Mouse (Mus musculus): ENCODE measurements around the gene Cacna1d. TPM values are rescaled to one million over a fixed set of nuclear protein-coding genes. Genes with fewer than 3 reads are reported as not detected.

Gene Cacna1d
- polyA plus RNA-seq, 1 experiment from 2014 or later = 7.0 TPM

GRCm38 (mm10) chr14:30362370-30362769 is 128.9 kb downstream of the Cacna1d start:
- no peak for ATAC-seq (ENCODE audit: low read depth)
- Histone ChIP-seq H3K36me3 (no peaks in the 10 kb centered on the region), H3K27me3 (no peaks in the 10 kb centered on the region), H3K4me1 (replicated peaks) (no peaks in the 10 kb centered on the region), H3K4me2 (no peak overlapping the region), H3K27ac (replicated peaks) (no peak overlapping the region), H3K9me3 (no peaks in the 10 kb centered on the region), H3K9ac (no peak overlapping the region), H3K4me3 (no peak overlapping the region)
- WGBS = 78% methylated on average over 4 of the region's 4 CpGs

DNA sequence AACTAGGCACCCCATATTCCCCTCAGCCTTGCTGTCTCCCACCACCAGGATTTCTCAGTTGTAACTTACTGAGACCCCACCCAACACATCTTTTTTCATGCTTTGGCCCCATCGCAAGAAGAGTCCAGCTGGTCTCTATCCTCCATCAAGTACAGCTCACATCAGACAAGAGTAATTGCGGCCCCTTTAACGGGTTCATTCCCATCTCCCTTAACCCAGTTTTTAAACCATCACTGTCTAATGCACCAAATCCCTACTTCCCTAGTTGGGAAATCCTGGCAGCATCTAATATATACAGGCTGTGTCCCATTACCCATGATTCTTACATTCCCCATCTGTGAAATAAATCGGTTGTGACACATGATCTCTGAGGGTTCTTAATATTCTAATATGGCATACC is 130.8 kb downstream of the Cacna1d start:
- Histone ChIP-seq H3K4me1 (replicated peaks) (no peaks in the 10 kb centered on the region), H3K27ac (replicated peaks) (no peak overlapping the region), H3K27me3 (peaks cover 3% of the 10 kb centered on the region; the same call in 1 of the 2 replicates), H3K9ac (no peak overlapping the region), H3K4me2 (no peak overlapping the region), H3K36me3 (no peaks in the 10 kb centered on the region), H3K9me3 (no peaks in the 10 kb centered on the region), H3K4me3 (no peak overlapping the region)
- WGBS = 88% methylated on average over 4 of the region's 4 CpGs
- no peak for ATAC-seq (ENCODE audit: low read depth)

- WGBS = 81% methylated on average over 6 of the region's 6 CpGs
- no peaks in the 10 kb centered on the region for H3K9me3 ChIP-seq
- peaks cover 7% of the 10 kb centered on the region for H3K27me3 ChIP-seq
- H3K27ac ChIP-seq (replicated peaks) = no peak overlapping the region
- no peak overlapping the region for H3K9ac ChIP-seq
- no peak overlapping the region for H3K4me2 ChIP-seq
- H3K4me1 ChIP-seq (replicated peaks) = no peaks in the 10 kb centered on the region
- ATAC-seq (ENCODE audit: low read depth) = no peak
- H3K36me3 ChIP-seq = no peaks in the 10 kb centered on the region
- no peak overlapping the region for H3K4me3 ChIP-seq
Observed at GRCm38 (mm10) chr14:30360004-30360403, 131.3 kb downstream of the Cacna1d start.

DNA sequence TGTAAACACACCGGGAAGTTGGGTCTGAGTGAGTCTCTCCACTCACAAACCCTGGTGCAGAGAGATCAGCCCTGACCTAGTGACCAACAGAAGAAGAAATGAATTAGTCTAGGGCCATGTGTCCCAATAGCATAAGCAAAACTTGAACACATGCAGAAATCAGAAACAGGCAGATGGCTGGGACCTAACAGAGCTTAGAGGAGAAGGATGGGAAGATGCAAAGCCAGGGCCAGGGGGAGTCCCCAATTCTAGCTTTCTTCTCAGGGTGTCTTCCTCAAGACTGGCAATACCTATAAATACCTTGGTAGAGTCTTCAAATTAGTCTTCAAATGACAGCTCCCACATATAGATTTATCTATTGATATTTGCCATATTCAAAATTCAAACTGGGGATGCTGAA is 133.2 kb downstream of the Cacna1d start:
- H3K27me3 ChIP-seq = peaks cover 11% of the 10 kb centered on the region
- peaks cover 11% of the 10 kb centered on the region for H3K4me1 ChIP-seq (replicated peaks)
- no peak overlapping the region for H3K9ac ChIP-seq
- no peak overlapping the region for H3K4me3 ChIP-seq
- no peaks in the 10 kb centered on the region for H3K36me3 ChIP-seq
- no peak for ATAC-seq (ENCODE audit: low read depth)
- H3K9me3 ChIP-seq = no peaks in the 10 kb centered on the region
- 79% methylated on average over 1 of the region's 1 CpGs for WGBS
- H3K27ac ChIP-seq (replicated peaks) = no peak overlapping the region
- no peak overlapping the region for H3K4me2 ChIP-seq

GRCm38 (mm10) chr14:30356456-30356855 is 134.8 kb downstream of the Cacna1d start:
- Histone ChIP-seq H3K9ac (no peak overlapping the region), H3K9me3 (no peaks in the 10 kb centered on the region), H3K4me2 (no peak overlapping the region), H3K27ac (replicated peaks) (no peak overlapping the region), H3K27me3 (peaks cover 16% of the 10 kb centered on the region), H3K36me3 (no peaks in the 10 kb centered on the region), H3K4me1 (replicated peaks) (peaks cover 24% of the 10 kb centered on the region), H3K4me3 (no peak overlapping the region)
- ATAC-seq (ENCODE audit: low read depth) = no peak
- WGBS = 80% methylated on average over 3 of the region's 3 CpGs

- 54% methylated on average over 3 of the region's 3 CpGs for WGBS
- Histone ChIP-seq H3K27ac (replicated peaks) (peak overlapping the region; percentile 86), H3K27me3 (peaks cover 22% of the 10 kb centered on the region), H3K9ac (peak overlapping the region; percentile 2; the same call in 1 of the 2 replicates), H3K4me1 (replicated peaks) (peaks cover 24% of the 10 kb centered on the region), H3K4me3 (no peak overlapping the region), H3K36me3 (no peaks in the 10 kb centered on the region), H3K4me2 (peak overlapping the region; percentile 85), H3K9me3 (no peaks in the 10 kb centered on the region)
- ATAC-seq (ENCODE audit: low read depth) = no peak
Observed at GRCm38 (mm10) chr14:30354761-30355160, 136.5 kb downstream of the Cacna1d start.

DNA sequence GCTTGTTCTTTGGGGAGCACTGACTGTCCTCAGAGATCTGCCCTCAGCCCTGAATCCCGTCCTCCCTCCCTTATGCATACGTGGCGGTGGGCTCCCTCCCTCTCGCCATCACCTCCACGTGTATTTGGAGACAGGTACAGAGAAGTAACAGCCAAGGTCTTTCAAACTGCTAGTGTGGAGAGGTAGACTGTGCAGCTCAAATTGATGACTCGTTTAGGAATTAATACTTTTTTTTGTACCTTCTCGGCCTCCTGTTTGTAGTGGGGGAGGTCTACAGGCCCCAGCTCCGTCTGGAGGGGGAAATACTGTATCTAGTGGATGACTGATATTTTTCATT is 137.2 kb downstream of the Cacna1d start:
- Histone ChIP-seq H3K4me2 (peak overlapping the region; percentile 85), H3K9me3 (no peaks in the 10 kb centered on the region), H3K4me1 (replicated peaks) (peaks cover 24% of the 10 kb centered on the region), H3K9ac (peak overlapping the region; percentile 86), H3K4me3 (peak overlapping the region; percentile 66), H3K36me3 (no peaks in the 10 kb centered on the region), H3K27me3 (peaks cover 22% of the 10 kb centered on the region), H3K27ac (replicated peaks) (peak overlapping the region; percentile 86)
- WGBS = 5% methylated on average over 8 of the region's 8 CpGs
- peak; percentile 70; the same call in 1 of the 2 replicates for ATAC-seq (ENCODE audit: low read depth)

DNA sequence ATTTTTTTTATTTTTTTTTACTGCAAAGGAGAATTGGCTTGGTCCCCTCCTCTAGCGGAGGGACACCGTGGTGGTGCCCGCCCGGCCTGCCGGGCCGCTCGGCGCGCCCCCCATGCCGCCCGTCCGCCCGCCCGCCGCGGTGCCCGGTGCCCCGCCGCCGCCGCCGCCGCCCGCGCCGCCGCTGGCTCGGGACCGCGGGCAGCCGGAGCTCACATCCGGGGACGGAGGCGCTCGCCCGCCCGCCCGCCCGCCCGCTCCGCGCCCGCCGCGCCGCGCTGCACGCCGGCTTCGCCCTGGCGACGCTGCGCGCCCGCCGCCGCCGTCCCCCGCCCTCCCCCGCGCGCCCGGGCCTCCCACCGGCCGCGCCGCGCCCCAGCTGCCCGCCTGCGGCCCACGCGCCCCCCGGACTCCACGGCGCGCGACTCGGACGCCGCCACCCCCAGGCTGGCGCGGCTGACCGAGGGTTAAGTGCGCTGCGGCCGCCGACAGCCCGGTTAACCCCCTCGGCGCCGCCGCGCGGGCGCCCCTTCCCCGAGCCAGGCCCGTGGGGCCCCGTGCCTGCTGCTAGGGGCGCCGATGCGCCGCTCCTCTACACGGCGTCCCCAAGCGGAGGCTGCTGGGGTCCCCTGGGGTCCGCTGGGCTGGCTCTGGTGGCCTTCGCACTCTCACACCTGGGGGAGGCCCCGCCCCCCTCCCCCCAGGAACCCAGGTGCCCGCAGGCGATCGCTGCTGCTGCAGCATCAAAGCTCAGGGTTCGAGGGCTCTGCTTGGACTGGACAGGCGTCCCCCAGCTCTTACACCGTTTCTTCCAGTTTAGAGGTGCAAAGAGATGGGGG is 137.7 kb downstream of the Cacna1d start:
- peaks cover 24% of the 10 kb centered on the region for H3K4me1 ChIP-seq (replicated peaks)
- H3K27ac ChIP-seq (replicated peaks) = peak overlapping the region; percentile 86
- H3K9ac ChIP-seq = peak overlapping the region; percentile 86
- peak overlapping the region; percentile 85 for H3K4me2 ChIP-seq
- WGBS = under 1% methylated on average over 52 of the region's 114 CpGs
- no peaks in the 10 kb centered on the region for H3K9me3 ChIP-seq
- H3K27me3 ChIP-seq = peaks cover 22% of the 10 kb centered on the region
- peak; percentile 55 for ATAC-seq (ENCODE audit: low read depth)
- H3K36me3 ChIP-seq = no peaks in the 10 kb centered on the region
- peak overlapping the region; percentile 66 for H3K4me3 ChIP-seq

- Histone ChIP-seq H3K4me2 (peak overlapping the region; percentile 85), H3K9me3 (no peaks in the 10 kb centered on the region), H3K36me3 (no peaks in the 10 kb centered on the region), H3K4me3 (peak overlapping the region; percentile 66), H3K9ac (peak overlapping the region; percentile 86), H3K4me1 (replicated peaks) (peaks cover 24% of the 10 kb centered on the region), H3K27ac (replicated peaks) (no peak overlapping the region), H3K27me3 (peaks cover 22% of the 10 kb centered on the region)
- ATAC-seq (ENCODE audit: low read depth) = peak; percentile 47
- WGBS = 0% methylated on average over 10 of the region's 10 CpGs
Observed at GRCm38 (mm10) chr14:30352951-30353270, 138.3 kb downstream of the Cacna1d start.

GRCm38 (mm10) chr14:30352061-30352950 is 138.9 kb downstream of the Cacna1d start:
- peak overlapping the region; percentile 66 for H3K4me3 ChIP-seq
- no peaks in the 10 kb centered on the region for H3K9me3 ChIP-seq
- H3K27ac ChIP-seq (replicated peaks) = no peak overlapping the region
- H3K36me3 ChIP-seq = no peaks in the 10 kb centered on the region
- H3K27me3 ChIP-seq = peaks cover 22% of the 10 kb centered on the region
- peak overlapping the region; percentile 85 for H3K4me2 ChIP-seq
- H3K4me1 ChIP-seq (replicated peaks) = peaks cover 24% of the 10 kb centered on the region
- ATAC-seq (ENCODE audit: low read depth) = peak; percentile 55
- 3% methylated on average over 31 of the region's 31 CpGs for WGBS
- peak overlapping the region; percentile 86 for H3K9ac ChIP-seq

GRCm38 (mm10) chr14:30350285-30350684 is 141.0 kb downstream of the Cacna1d start:
- H3K36me3 ChIP-seq = no peaks in the 10 kb centered on the region
- H3K4me1 ChIP-seq (replicated peaks) = peaks cover 24% of the 10 kb centered on the region
- 84% methylated on average over 6 of the region's 6 CpGs for WGBS
- no peak overlapping the region for H3K4me3 ChIP-seq
- no peak overlapping the region for H3K4me2 ChIP-seq
- ATAC-seq (ENCODE audit: low read depth) = no peak
- H3K9ac ChIP-seq = no peak overlapping the region
- peaks cover 18% of the 10 kb centered on the region for H3K27me3 ChIP-seq
- no peak overlapping the region for H3K27ac ChIP-seq (replicated peaks)
- no peaks in the 10 kb centered on the region for H3K9me3 ChIP-seq
